Mouse (Mus musculus) left cerebral cortex, postnatal 36 days (tissue): ENCODE results near the gene Dapk1. TPM values are rescaled to one million over a fixed set of nuclear protein-coding genes. Genes with fewer than 3 reads are reported as not detected.

ENCODE experiments used
- DNase-seq, 2 experiments: peaks; one replicate each; pipeline ENCODE4 v3.0.0; 2021 to 2022; ENCODE audit warnings: low spot score in 2 of 2, mixed read lengths in 1 of 2
- intact Hi-C: fragments of 180-260 bp; cut with DNase I; formaldehyde crosslinking; loops from one replicate; pipeline ENCODE4 v1.15.1; 2025
- total RNA-seq, 2 experiments: library from RNA; stranded (reverse); gene quantifications; 2 replicates each; pipeline ENCODE4 v1.2.3; 2021

Gene Dapk1
- total RNA-seq, 2 experiments from 2014 or later = 75.8 to 114 TPM

- intact Hi-C loops = no loop called here
- no peak for DNase-seq
Measured at GRCm38 (mm10) chr13:60719581-60719980, 117.8 kb downstream of the Dapk1 start.

GRCm38 (mm10) chr13:60722763-60723162 is 121.0 kb downstream of the Dapk1 start:
- intact Hi-C loops = no loop called here
- no peak for DNase-seq

GRCm38 (mm10) chr13:60728276-60729054 is 126.7 kb downstream of the Dapk1 start:
- no peak for DNase-seq
- intact Hi-C loops = no loop called here

GRCm38 (mm10) chr13:60729055-60729402 is 127.3 kb downstream of the Dapk1 start:
- DNase-seq = no peak
- intact Hi-C loops = no loop called here

- DNase-seq = no peak
- intact Hi-C loops = no loop called here
Measured at GRCm38 (mm10) chr13:60730587-60730986, 128.8 kb downstream of the Dapk1 start.

- intact Hi-C loops = no loop called here
- no peak for DNase-seq
Measured at GRCm38 (mm10) chr13:60731001-60731400, 129.3 kb downstream of the Dapk1 start.

- DNase-seq = no peak
- intact Hi-C loops = no loop called here
Measured at GRCm38 (mm10) chr13:60735306-60735705, 133.6 kb downstream of the Dapk1 start.

- intact Hi-C loops = no loop called here
- DNase-seq = no peak
Measured at GRCm38 (mm10) chr13:60736421-60737105, 134.8 kb downstream of the Dapk1 start.

GRCm38 (mm10) chr13:60737632-60738324 is 136.0 kb downstream of the Dapk1 start:
- DNase-seq = no peak
- intact Hi-C loops = loop anchor here (1.0 kb wide), 2 partner anchors 135 to 258 kb away; no protein-coding TSS in a partner anchor

- intact Hi-C loops = loop anchor here (1.0 kb wide), 2 partner anchors 136 to 259 kb away; no protein-coding TSS in a partner anchor
- DNase-seq = no peak
Measured at GRCm38 (mm10) chr13:60738429-60738828, 136.7 kb downstream of the Dapk1 start.

- DNase-seq = no peak
- intact Hi-C loops = loop anchor here (10.0 kb wide), 1 partner anchor 885 kb away; no protein-coding TSS in a partner anchor
Measured at GRCm38 (mm10) chr13:60740248-60740647, 138.5 kb downstream of the Dapk1 start.

- intact Hi-C loops = loop anchor here (10.0 kb wide), 1 partner anchor 888 kb away; no protein-coding TSS in a partner anchor
- no peak for DNase-seq
Measured at GRCm38 (mm10) chr13:60742611-60743010, 140.9 kb downstream of the Dapk1 start.

- DNase-seq = peak in 1 of 2 experiments; percentile 46
- intact Hi-C loops = loop anchor here (10.0 kb wide), 1 partner anchor 889 kb away; no protein-coding TSS in a partner anchor
Measured at GRCm38 (mm10) chr13:60743381-60744077, 141.8 kb downstream of the Dapk1 start.

GRCm38 (mm10) chr13:60744078-60744460 is 142.3 kb downstream of the Dapk1 start:
- DNase-seq = peak; percentile 76 to 81
- intact Hi-C loops = loop anchor here (10.0 kb wide), 1 partner anchor 889 kb away; no protein-coding TSS in a partner anchor

GRCm38 (mm10) chr13:60744736-60745135 is 143.0 kb downstream of the Dapk1 start:
- no peak for DNase-seq
- intact Hi-C loops = loop anchor here (10.0 kb wide), 1 partner anchor 890 kb away; no protein-coding TSS in a partner anchor

- intact Hi-C loops = loop anchor here (10.0 kb wide), 1 partner anchor 891 kb away; no protein-coding TSS in a partner anchor
- no peak for DNase-seq
Measured at GRCm38 (mm10) chr13:60745358-60745757, 143.6 kb downstream of the Dapk1 start.

- no peak for DNase-seq
- intact Hi-C loops = loop anchor here (10.0 kb wide), 1 partner anchor 891 kb away; no protein-coding TSS in a partner anchor
Measured at GRCm38 (mm10) chr13:60746271-60746670, 144.5 kb downstream of the Dapk1 start.

GRCm38 (mm10) chr13:60747201-60747600 is 145.5 kb downstream of the Dapk1 start:
- intact Hi-C loops = loop anchor here (10.0 kb wide), 1 partner anchor 892 kb away; no protein-coding TSS in a partner anchor
- no peak for DNase-seq

GRCm38 (mm10) chr13:60748556-60748955 is 146.8 kb downstream of the Dapk1 start:
- DNase-seq = no peak
- intact Hi-C loops = loop anchor here (10.0 kb wide), 1 partner anchor 894 kb away; no protein-coding TSS in a partner anchor
